Mouse (Mus musculus) frontal cortex, postnatal 25 days (tissue): Measurements from ENCODE around the gene Klhl26.
"Not testable (repeated sequence)": the region's sequence is repeated elsewhere in the genome, so short reads cannot be mapped to it uniquely, and the experiment has no call there.

Source experiments
- DNase-seq, 2 experiments: peaks; one replicate each; pipeline ENCODE4 v3.0.0; 2022; ENCODE audit warnings: low spot score in 2 of 2

Klhl26 gene

DNA sequence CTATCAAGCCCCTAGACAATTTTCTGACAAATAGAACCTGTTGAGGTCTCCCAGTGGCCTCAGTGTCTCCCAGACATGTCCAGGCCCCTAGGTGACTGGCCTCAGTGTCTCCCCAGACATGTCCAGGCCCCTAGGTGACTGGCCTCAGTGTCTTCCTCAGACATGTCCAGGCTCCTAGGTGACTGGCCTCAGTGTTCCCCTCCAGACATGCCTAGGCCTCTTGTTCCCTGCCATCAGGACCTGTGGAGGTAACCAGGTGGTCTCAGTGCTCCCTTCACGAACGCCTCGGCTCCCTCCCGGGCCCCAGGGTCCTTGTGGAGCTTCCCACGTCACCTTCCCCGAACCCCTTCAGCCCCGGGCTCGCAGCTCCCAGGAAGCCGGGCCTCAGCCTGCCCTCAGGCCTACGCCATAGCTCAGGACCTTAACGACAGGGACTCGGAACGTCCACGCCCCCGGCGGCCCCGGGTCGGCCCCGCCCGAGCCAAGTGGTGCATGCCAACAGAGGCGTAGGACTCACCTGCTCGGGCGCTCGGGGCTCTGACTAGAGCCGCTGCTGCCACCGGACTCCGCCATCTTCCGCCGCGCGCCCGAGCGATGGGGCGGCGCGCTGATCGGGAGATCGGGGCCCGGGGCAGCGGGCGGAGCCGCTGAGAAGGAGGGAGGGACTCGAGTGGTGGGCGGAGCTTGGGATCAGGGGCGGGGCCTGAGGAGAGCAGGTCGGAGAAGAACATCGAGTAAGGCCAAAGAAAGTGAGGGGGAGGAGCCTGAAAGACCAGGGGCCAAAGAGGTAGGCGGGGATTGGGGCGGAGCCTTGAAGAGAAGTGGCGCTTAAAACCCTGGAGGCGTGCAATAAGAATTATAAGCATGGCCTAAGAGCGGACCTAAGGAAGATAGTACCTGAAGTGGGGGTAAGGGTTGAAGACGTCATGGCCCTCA lies at the start of gene Klhl26:
TSS of gene Klhl26 (minus strand) at position 636 of the 936 bp plus-strand sequence.
- DNase-seq, result peak; percentile 72 to 84

DNA sequence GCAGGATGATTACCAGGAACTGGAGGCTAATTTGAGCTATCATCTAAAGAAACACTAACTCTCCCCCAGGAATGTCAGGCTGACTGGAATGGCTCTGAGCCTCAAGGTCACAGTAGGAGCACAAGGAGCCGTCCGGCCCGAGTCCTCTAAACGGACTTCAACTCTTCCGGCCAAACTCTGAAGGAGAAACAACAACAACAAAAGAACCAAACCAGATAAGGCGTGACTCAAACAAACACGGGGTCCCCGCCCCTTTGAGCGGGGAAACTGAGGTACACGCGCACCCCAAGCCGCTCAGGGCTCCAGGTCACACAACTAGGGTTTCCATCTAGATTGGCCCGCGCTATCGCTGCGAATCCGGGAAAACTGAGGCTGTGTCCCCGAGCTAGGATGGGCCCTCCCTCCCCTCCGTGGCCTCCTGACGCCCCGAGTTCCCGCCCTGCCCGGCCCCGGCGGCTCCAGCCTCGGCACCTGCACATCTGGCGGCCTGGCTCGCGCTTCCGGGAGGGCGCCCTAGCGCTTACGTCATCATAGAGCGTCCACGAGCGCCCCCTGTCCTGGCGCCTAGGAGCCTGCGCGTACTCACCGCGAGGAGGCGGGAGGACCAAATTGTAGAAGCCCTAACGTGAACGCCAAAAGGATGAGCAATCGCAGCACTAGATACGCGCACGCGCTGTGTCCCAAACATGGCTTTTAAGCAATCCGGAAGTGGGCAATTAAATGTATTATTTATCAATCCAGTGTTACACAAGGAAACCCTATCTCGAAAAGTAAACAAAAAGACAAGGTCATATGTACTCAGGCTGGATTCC lies 46.0 kb upstream of the Klhl26 start:
- peak; percentile 87 to 93 for DNase-seq

DNA sequence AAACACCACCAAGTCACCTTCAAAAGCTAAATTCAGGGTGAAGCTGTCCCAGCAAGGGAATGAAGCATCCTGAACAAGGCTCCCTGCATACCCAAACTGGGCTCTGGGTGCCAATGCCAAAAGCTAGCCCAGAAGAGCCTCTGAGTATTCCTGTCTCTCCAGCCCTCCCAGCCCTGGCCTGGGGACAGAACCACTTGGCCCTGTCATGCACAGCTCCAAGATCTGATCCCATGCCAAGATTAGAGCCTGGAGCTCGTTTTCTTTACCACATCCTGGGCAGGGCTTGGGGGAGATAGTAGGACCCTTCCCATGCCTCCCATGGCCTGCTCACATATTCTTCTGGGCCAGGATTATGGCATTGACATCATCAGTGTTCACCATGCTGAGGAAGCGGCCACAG lies 42.8 kb upstream of the Klhl26 start:
- no peak for DNase-seq

DNA sequence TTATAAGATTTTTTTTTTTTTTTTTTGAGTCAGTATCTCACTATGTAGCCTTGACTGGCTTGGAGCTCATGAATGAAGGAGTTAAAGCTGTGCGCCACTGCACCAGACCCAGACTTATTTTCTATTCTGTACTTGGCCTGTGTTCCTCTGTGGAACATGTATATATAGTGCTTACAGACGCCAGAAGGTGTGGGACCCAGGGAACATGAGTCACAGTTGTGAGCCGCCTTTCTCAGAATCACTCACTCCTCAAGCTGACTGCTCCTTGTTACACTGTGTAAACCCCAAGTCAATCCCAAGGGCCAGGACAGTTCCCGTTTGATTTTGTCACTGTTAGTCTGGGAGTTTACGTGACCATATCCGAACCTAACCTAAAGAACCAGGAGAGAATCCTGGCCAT lies 42.3 kb upstream of the Klhl26 start:
- no peak for DNase-seq

DNA sequence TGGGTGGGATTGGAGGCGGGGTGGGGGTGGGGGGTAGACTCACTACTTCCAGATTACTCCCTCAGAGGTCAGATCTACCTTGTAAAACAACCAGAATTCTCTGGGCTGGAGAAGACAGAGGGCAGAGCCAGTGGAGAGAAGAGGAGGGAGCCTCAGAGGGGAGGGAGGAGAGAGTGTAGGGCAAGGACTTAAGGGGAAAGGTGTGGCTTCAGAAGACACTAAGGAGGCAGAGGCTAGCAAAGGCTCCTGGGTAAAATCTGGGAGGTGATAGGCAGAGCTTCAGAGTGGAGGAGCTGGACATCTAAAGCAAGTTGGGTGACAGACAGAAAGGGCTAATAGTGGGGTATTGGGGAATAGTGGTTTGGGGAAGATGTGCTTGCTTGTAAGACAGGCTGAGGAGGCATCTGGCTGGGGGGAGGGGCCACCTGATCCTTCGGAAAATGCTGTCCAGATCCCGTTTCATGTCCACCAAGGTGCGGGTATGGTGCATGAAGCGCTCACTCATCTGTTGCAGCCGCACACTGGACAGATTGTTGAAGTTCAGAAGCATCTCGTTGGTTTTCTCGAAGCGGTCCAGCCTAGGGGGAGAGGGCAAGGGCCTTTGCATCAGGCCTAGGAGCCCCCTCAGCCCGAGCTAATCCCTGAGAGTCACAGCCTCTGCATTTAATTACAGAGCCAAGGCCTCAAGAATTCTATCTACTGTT lies 41.3 kb upstream of the Klhl26 start:
- no peak for DNase-seq

DNA sequence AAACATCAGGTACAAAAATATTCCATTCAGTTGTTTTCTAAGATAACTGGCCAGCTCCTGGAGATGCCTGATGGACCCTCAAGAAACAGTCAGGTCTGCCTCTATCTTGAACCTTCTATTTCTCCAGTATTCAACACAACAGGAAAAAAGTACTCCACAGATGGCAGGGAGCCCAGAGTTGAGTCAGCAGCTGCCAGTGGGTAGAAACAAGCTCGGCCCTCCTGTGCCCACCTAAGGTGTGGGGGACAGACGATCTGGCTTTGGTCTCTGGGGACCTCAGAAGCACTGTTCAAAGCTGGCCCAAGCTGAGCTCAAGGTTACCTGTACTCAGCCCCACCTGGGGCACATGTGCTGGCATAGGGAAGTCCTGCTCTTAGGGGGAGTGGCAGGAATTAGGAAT lies 36.7 kb upstream of the Klhl26 start:
- DNase-seq, result no peak

DNA sequence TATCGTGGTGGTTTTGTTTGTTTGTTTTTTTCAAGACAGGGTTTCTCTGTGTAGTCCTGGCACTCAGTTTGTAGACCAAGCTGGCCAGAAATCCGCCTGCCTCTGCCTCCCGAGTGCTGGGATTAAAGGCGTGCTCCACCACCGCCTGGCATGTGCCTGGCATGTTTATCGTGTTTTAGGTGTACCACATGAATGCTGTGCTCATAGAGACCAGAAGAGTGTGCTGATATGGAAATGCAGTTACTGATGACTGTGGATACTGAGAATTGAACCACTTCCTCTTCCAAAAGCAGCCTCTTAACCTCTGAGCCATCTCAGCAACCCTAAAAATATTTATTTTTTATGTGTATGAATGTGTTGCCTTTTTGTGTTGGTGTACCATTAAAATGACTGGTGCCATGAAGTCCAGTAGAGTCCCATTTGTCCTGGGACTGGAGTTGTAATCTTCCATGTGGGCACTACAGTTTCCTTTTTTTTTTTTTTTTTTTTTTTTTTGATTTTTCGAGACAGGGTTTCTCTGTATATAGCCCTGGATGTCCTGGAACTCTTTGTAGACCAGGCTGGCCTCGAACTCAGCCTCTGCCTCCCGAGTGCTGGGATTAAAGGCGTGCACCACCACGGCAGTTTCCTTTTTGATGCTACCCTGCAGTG lies 35.6 kb upstream of the Klhl26 start:
- no peak for DNase-seq

DNA sequence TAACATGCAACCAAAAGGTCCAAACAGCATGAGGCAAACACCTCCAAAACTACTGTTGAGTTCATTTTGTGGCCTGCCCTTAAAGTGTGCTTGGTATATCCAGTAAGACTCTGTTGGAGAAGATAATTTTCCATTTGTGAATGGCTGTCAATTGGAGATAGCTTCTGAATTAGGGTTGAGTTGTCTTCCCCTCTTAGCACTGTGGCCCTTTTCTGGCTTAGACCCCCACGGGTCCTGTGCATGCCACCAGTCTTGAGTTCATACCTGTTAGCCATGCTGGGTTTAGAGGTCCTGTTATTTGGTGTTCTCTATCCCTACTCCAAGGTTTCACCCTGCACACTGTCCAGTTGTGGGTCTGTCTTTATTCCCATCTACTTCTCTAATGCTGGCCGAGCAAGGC lies 35.0 kb upstream of the Klhl26 start:
- no peak for DNase-seq

DNA sequence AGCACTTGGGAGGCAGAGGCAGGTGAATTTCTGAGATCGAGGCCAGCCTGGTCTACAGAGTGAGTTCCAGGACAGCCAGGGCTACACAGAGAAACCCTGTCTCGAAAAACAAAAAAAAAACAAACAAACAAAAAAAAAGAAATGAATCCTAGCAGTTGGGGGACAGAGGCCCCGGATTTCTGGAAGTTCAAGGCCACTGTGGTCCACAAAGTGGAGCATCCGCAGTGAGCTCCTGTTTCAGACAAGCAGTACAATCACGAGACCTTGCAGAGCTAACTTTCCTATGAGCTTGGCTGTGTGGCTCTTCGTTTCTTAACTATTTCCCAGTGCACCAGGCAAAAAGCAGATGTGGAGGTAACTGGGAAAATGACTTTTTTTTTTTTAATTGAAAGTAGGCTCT lies 34.4 kb upstream of the Klhl26 start:
- not testable (repeated sequence) for DNase-seq

DNA sequence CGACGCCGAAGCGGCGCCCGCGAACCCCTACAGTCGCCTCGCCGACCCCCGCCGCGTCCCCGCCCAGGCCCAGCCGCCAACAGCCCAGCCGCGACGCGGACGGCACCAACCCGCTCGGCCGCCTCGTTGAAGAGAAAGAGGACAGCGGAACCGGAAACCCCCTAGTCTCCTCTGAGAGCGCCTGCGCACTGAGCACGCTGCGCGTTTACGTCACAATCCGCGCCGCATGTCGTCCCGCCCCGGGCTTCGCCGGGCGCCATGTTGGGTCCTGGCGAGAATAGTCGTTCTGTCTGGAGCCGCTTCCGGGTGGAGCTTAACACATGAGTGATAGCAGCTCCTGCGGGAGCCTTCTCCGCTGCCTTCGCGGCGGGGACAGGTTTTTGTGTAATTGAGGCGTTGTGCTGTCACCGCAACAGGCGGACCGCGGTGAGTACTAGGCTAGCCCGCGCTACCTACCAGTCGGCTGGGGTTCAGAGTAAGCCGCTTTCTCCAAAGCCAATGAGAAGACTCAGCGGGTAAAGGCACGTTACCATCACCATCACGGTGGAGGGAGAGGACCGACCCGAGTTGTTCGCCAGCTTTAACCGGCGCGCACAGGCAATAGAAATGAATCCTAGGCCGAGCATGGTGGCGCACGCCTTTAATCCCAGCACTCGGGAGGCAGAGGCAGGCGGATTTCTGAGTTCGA lies 33.6 kb upstream of the Klhl26 start, which contains the start of gene Uba52:
TSS of gene Uba52 (minus strand) at position 574 of the 688 bp plus-strand sequence.
- peak; percentile 95 to 96 for DNase-seq

DNA sequence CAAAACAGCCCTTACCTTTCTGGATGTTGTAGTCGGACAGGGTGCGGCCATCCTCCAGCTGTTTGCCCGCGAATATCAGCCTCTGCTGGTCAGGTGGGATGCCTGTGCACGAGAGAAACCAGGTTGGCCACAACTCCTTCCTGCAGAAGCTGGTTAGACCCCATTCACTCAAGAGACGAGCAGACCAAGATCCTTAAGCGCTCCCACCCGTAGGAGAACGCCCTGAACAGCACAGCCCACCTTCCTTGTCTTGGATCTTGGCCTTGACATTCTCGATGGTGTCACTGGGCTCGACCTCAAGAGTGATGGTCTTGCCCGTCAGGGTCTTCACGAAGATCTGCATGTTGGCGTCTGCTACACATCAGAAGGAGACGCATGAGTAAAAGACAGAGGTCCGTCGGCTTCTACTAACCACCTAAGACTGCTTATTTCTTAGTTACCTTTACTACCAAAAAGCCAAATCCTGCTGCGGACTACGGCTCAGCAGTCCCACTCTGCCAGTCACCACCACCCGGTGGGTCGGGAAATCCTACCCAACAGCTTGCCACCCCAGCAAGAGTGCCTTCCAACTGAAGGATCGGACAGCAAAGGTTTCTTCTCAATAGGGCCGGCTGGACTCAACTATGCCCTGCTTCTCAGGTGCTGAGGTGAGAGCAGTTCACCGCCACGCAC lies 32.6 kb upstream of the Klhl26 start:
- DNase-seq, result no peak

DNA sequence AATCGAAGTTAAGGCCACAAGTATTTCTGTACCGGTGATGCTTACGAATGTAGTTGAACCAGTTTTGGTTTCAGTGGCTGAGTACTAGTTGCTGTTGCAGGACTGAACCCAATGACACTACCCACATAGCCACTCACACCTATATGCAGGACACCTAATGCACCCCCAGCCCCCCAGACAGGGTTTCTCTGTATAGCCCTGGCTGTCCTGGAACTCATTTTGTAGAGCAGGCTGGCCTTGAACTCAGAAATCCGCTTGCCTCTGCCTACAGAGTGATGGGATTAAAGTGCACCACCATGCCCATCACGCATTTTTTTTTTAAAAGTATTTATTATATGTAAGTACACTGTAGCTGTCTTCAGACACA lies 30.2 kb upstream of the Klhl26 start:
- DNase-seq, result no peak

DNA sequence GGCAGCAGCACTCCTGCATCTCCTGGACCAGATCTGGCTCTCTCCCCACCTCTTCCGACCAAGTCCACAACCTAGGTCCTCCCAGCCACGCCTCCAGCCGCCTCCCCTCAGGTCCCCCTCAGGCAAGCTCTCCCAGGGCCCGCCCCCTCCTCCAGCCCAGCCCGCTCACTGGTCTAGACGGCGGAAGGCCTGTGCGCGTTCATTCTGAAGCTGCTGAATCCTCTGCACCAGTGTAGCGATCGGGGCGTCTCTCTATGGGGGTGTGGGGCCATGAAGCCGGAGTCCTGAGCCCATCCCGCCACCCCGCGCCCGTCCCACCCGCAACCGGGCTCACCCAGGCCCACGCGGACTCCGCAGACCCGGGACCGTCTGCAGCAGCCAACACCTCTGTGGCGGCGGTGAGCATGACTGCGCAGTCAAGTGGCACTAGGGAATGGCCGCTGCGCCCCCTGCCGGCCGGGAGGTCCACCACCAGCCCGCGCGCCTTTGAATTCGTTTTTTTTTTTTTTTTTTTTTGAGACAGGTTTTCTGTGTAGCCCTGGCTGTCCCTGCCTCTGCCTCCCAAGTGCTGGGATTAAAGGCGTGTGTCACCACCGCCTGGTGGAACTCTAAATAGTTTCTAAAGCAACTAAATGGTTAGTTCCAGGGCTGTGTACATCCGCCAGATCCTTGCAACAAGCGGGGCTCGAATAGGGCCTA lies 29.7 kb upstream of the Klhl26 start, which contains the start of gene Rex1bd:
TSS of gene Rex1bd (minus strand) at position 425 of the 699 bp plus-strand sequence.
- DNase-seq, result peak; percentile 91 to 94

DNA sequence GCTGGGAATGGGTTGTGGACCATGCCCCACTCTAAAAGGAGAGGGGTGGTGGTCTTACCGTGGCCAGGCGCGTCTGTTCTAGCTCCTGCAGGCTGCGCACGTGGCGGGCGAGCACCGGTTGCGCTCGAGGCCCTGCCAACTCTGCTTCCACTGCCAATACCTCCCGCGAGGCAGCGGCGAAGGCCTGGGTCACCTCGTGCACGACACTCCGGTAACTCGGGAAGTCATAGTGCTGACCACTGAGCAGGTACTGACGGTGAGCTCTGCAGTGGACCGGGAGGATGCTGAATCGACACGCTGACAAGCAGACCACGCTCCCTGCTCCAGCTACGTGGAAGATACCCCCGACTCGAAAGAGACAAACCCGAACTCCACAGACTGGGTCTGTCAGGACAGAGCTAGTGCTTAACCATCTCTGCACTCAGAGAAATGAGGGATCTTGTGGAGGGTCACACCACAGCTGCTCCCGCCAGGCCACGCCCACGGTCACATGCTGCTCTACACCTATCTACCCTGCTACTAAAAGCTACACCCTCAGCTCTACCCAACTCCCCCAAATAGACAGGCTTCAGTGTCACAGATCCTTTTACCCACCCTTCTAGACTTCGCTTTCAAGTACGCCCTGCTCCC lies 29.0 kb upstream of the Klhl26 start:
- DNase-seq, result no peak

DNA sequence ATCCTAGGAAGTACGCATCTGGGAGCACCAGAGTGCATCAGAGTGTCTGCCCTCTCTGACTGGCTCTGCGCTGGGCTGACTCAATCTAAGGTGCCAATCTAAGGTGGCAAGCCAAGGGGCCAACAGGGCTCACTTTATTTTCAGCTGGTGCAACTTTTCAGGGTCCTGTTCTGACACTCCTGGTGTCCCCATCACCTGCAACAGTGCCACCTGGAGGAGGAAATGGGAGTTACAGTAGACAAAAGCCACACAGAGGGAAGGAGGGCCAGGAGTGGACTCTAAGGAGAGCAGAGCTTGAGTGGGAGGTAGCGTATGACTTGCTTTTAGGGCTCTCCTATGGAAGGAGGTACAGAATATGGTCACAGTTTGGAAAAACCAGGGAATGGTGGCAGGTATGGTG lies 28.1 kb upstream of the Klhl26 start:
- peak; percentile 67 to 84 for DNase-seq

DNA sequence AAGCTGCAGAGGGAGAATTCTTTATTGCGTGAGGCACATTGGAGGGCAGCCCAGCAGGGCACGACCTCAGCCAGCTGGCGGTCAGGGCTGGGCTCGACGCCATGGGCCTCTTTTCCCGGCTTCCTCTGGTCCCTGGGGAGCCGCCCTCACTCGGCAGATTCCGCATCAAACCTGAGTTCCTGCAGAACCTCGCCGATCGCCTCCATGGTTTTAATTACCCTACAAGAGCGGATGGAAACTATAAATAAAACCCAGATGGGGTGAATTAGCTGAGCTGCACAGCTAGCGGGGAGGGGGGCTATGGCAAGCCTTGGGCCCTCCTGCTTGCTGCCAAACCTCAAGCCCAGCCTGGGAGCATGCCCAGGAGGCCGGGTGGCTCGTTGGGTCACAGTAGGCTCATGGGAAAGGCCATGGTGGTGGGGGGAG lies 27.5 kb upstream of the Klhl26 start:
- no peak for DNase-seq

DNA sequence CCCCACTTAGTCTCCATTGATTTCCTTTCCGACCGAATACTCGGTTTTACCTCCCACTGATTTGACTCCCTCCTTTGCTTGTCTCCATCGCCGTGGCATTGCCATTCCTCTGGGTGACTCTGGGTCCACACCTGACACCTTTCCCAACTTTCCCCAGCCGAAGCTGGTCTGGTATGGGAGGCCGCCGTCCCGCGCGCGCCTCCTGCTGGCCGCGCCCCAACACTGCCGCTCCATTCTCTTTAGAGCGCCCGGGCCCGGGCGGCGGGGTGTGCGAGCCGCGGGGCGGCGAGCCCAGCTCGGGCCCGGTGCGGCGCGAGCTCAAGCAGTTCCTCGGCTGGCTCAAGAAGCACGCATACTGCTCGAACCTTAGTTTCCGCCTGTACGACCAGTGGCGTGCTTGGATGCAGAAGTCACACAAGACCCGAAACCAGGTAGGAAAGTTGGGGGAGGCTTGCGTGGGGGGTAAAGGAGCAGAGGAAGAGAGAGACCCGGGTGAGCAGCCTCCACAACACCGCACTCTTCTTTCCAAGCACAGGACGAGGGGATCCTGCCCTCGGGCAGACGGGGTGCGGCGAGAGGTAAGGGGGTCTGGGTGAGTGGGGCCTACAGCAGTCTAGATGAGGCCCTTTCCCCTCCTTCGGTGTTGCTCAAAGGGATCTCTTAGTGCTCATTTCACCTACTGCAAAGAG lies 26.4 kb upstream of the Klhl26 start:
- no peak for DNase-seq

DNA sequence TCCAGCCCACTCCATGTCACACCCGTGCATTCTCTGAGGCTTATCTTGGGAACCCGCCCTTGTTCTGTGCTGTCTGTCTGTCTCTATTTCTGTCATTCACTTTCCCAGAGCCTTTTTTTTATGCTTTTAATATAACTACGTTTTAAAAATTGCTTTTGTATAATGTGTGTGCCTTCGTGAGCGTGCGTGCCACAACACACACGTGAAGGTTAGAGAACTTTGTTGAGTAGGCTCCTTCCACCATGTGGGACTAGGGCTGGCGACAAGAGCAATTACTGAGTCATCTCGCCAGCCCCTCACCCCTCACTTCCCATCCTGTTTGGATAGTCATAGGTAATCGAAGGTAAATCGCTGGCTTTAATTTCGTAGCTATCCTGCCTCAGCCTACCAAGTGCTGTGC lies 25.8 kb upstream of the Klhl26 start:
- no peak for DNase-seq
